Mouse (Mus musculus) hematopoietic stem cell, adult 5-6 weeks (primary cell): ENCODE data around the gene Kntc1. TPM values are rescaled to one million over a fixed set of nuclear protein-coding genes. Genes with fewer than 3 reads are reported as not detected.

Experiments
- ATAC-seq, 2 experiments: fragments of 125-278 bp in 1 of 2; replicated peaks in 1 of 2; 2 replicates each; pipeline ENCODE4 v1.8.0; 2016 to 2017; ENCODE audit warnings: inconsistent platforms in 2 of 2, mild to moderate bottlenecking in 2 of 2, moderate number of reproducible peaks in 2 of 2, low read depth in 1 of 2, moderate TSS enrichment in 1 of 2; ENCODE audit not compliant: low FRiP score in 2 of 2, poor library complexity in 2 of 2, severe bottlenecking in 2 of 2, insufficient read depth in 1 of 2, low TSS enrichment in 1 of 2
- total RNA-seq: library from RNA; stranded (forward); fragments of 172-1452, 232-1000 nt; gene quantifications from 2 replicates; pipeline ENCODE4 v1.2.3, GENCODE M21; 2017

Kntc1 gene
- total RNA-seq, 1 experiment from 2014 or later, result 37.5 TPM

GRCm38 (mm10) chr5:123781864-123782263, 32.3 kb downstream of the Kntc1 start:
- ATAC-seq, result no peak

- no peak for ATAC-seq
Measured at GRCm38 (mm10) chr5:123788976-123789375, 39.5 kb downstream of the Kntc1 start.

- ATAC-seq, result no peak
Measured at GRCm38 (mm10) chr5:123793081-123793480, 43.6 kb downstream of the Kntc1 start.

- ATAC-seq, result no peak
Measured at GRCm38 (mm10) chr5:123806334-123806733, 56.8 kb downstream of the Kntc1 start.

GRCm38 (mm10) chr5:123808541-123808940, 59.0 kb downstream of the Kntc1 start:
- ATAC-seq, result no peak

GRCm38 (mm10) chr5:123809156-123809555, 59.6 kb downstream of the Kntc1 start:
- ATAC-seq, result no peak

GRCm38 (mm10) chr5:123816891-123817290, 67.4 kb downstream of the Kntc1 start:
- no peak for ATAC-seq

- ATAC-seq, result no peak
Measured at GRCm38 (mm10) chr5:123818941-123819577, 69.5 kb downstream of the Kntc1 start.

- peak; percentile 54 to 75; a peak in 3 of 4 replicates for ATAC-seq
Measured at GRCm38 (mm10) chr5:123820501-123821263, 71.2 kb downstream of the Kntc1 start.

- ATAC-seq, result no peak
Measured at GRCm38 (mm10) chr5:123821264-123821571, 71.7 kb downstream of the Kntc1 start.

- no peak for ATAC-seq
Measured at GRCm38 (mm10) chr5:123822706-123823105, 73.2 kb downstream of the Kntc1 start.

GRCm38 (mm10) chr5:123827659-123828091, 78.2 kb downstream of the Kntc1 start:
- no peak for ATAC-seq

- ATAC-seq, result peak; percentile 71 to 81; a peak in 3 of 4 replicates
Measured at GRCm38 (mm10) chr5:123832309-123832708, 82.8 kb downstream of the Kntc1 start.

GRCm38 (mm10) chr5:123834836-123835235, 85.3 kb downstream of the Kntc1 start:
- ATAC-seq, result no peak

GRCm38 (mm10) chr5:123837371-123837770, 87.9 kb downstream of the Kntc1 start:
- ATAC-seq, result no peak

- ATAC-seq, result no peak
Measured at GRCm38 (mm10) chr5:123842221-123842934, 92.9 kb downstream of the Kntc1 start.

- ATAC-seq, result no peak
Measured at GRCm38 (mm10) chr5:123842935-123843282, 93.4 kb downstream of the Kntc1 start.

GRCm38 (mm10) chr5:123843816-123844215, 94.3 kb downstream of the Kntc1 start:
- ATAC-seq, result no peak
